Mouse (Mus musculus) lung, adult 2 months (tissue): ENCODE results near the gene Abhd16b.

Experiments
- CTCF ChIP-seq: fragments of 200-500 bp; IDR thresholded peaks from 2 replicates; pipeline ENCODE4 v1.5.1; 2011; ENCODE audit warnings: mild to moderate bottlenecking, low read length, control low read depth; ENCODE audit not compliant: insufficient read depth
- POLR2A ChIP-seq: fragments of 200-500 bp; IDR thresholded peaks from 2 replicates; pipeline ENCODE4 v1.6.1; 2011; ENCODE audit warnings: low read depth, mild to moderate bottlenecking, control low read depth, low read length, borderline replicate concordance; ENCODE audit errors: extremely low read depth

- TF ChIP-seq CTCF (no peak), POLR2A (no peak)
These were observed at the start of gene Abhd16b for GRCm38 (mm10) chr2:181493156-181493927.
